Mouse (Mus musculus) midbrain, embryonic 16.5 days (tissue): ENCODE data around the gene Nfib. TPM values are rescaled to one million over a fixed set of nuclear protein-coding genes. Genes with fewer than 3 reads are reported as not detected.

Source experiments
- ATAC-seq: fragments of 200-750 bp; cut with Nextera tagmentation; 2 replicates; pipeline ENCODE4 v1.8.0; 2017; ENCODE audit warnings: moderate TSS enrichment
- H3K27ac ChIP-seq: fragments of 300-500 bp; sonication (generic); 2 replicates; pipeline ENCODE4 v1.5.1; 2014; ENCODE audit warnings: mild to moderate bottlenecking, low read length, mixed read lengths
- H3K27me3 ChIP-seq: fragments of 300-500 bp; sonication (generic); 2 replicates; pipeline ENCODE4 v1.6.1; 2014; ENCODE audit warnings: low read depth, low read length, mixed read lengths; ENCODE audit not compliant: control insufficient read depth, insufficient read depth
- H3K36me3 ChIP-seq: fragments of 300-500 bp; sonication (generic); 2 replicates; pipeline ENCODE4 v1.6.1; 2014; ENCODE audit warnings: mild to moderate bottlenecking, low read length, moderate library complexity, mixed read lengths; ENCODE audit not compliant: control insufficient read depth, insufficient read depth
- H3K4me1 ChIP-seq: fragments of 300-500 bp; sonication (generic); 2 replicates; pipeline ENCODE4 v1.6.1; 2014; ENCODE audit warnings: mild to moderate bottlenecking, low read length, mixed read lengths; ENCODE audit not compliant: control insufficient read depth, insufficient read depth
- H3K4me2 ChIP-seq: fragments of 300-500 bp; sonication (generic); 2 replicates; pipeline ENCODE4 v1.6.1; 2014; ENCODE audit warnings: mild to moderate bottlenecking, low read length, mixed read lengths
- H3K4me3 ChIP-seq: fragments of 300-500 bp; sonication (generic); 2 replicates; pipeline ENCODE4 v1.5.1; 2014; ENCODE audit warnings: low read depth, mild to moderate bottlenecking, low read length, moderate library complexity, mixed read lengths
- H3K9ac ChIP-seq: fragments of 300-500 bp; sonication (generic); 2 replicates; pipeline ENCODE4 v1.6.1; 2014; ENCODE audit warnings: low read depth, low read length, mixed read lengths
- H3K9me3 ChIP-seq: fragments of 300-500 bp; sonication (generic); replicated peaks from 2 replicates; pipeline ENCODE4 v1.6.1; 2014; ENCODE audit warnings: mild to moderate bottlenecking, low read length, mixed read lengths; ENCODE audit not compliant: control insufficient read depth, poor library complexity, severe bottlenecking
- WGBS: fragments of 180-500 bp; shearing (Covaris S2); extraction: QIAGEN DNeasy Blood & Tissue Kit; methylation state at CpG from one replicate; pipeline ENCODE4 v1.1.7; 2014; 5-methylcytosine and 5-hydroxymethylcytosine counted together
- polyA plus RNA-seq: library from polyadenylated mRNA; unstranded; fragments of >200 nt; fragmentation: Nextera tagmentation; extraction: Ambion mirVana; gene quantifications from 2 replicates; pipeline ENCODE4 v1.2.1, GENCODE M21; 2015

The Nfib gene
- polyA plus RNA-seq, 1 experiment from 2014 or later, result 47.2 TPM

- Histone ChIP-seq H3K27me3 (no peaks in the 10 kb centered on the region), H3K36me3 (no peaks in the 10 kb centered on the region), H3K27ac (no peak overlapping the region)
These were observed 120.5 kb downstream of the Nfib start for GRCm38 (mm10) chr4:82585056-82585455.

GRCm38 (mm10) chr4:82584548-82584947 lies 121.0 kb downstream of the Nfib start:
- Histone ChIP-seq H3K9me3 (no peaks in the 10 kb centered on the region), H3K4me1 (no peaks in the 10 kb centered on the region), H3K9ac (no peak overlapping the region), H3K36me3 (no peaks in the 10 kb centered on the region), H3K4me2 (no peak overlapping the region), H3K27me3 (no peaks in the 10 kb centered on the region), H3K27ac (no peak overlapping the region), H3K4me3 (no peak overlapping the region)
- peak; percentile 70; the same call in 1 of the 2 replicates for ATAC-seq
- WGBS, result 15% methylated on average over 4 of the region's 4 CpGs

More at GRCm38 (mm10) chr4:82585056-82585455, 120.5 kb downstream of the Nfib start:
- 32% methylated on average over 5 of the region's 5 CpGs for WGBS
- ATAC-seq, result no peak
- no peak overlapping the region for H3K4me2 ChIP-seq
- H3K9me3 ChIP-seq, result no peaks in the 10 kb centered on the region
- no peak overlapping the region for H3K9ac ChIP-seq
- H3K4me1 ChIP-seq, result no peaks in the 10 kb centered on the region
- H3K4me3 ChIP-seq, result no peak overlapping the region

- ATAC-seq, result 0 out of 2 replicates have a peak, but pooled peaks have one; percentile 25
- H3K27me3 ChIP-seq, result no peaks in the 10 kb centered on the region
- no peaks in the 10 kb centered on the region for H3K9me3 ChIP-seq
- H3K9ac ChIP-seq, result no peak overlapping the region
- H3K4me3 ChIP-seq, result no peak overlapping the region
- H3K36me3 ChIP-seq, result no peaks in the 10 kb centered on the region
- peaks cover 4% of the 10 kb centered on the region for H3K4me1 ChIP-seq
- peak overlapping the region; percentile 53; the same call in 1 of the 2 replicates for H3K27ac ChIP-seq
- peak overlapping the region; percentile 27; the same call in 1 of the 2 replicates for H3K4me2 ChIP-seq
- WGBS, result 67% methylated on average over 7 of the region's 7 CpGs
These were observed 132.3 kb downstream of the Nfib start for GRCm38 (mm10) chr4:82573291-82573605.

GRCm38 (mm10) chr4:82572410-82573290 lies 132.9 kb downstream of the Nfib start:
- Histone ChIP-seq H3K27ac (peak overlapping the region; percentile 53; the same call in 1 of the 2 replicates), H3K4me2 (peak overlapping the region; percentile 27; the same call in 1 of the 2 replicates), H3K9me3 (no peaks in the 10 kb centered on the region), H3K4me3 (no peak overlapping the region), H3K4me1 (peaks cover 4% of the 10 kb centered on the region), H3K9ac (no peak overlapping the region), H3K27me3 (no peaks in the 10 kb centered on the region), H3K36me3 (no peaks in the 10 kb centered on the region)
- ATAC-seq, result peak; percentile 80
- 51% methylated on average over 13 of the region's 13 CpGs for WGBS

- Histone ChIP-seq H3K27ac (no peak overlapping the region), H3K9ac (no peak overlapping the region), H3K27me3 (no peaks in the 10 kb centered on the region), H3K36me3 (no peaks in the 10 kb centered on the region), H3K4me1 (no peaks in the 10 kb centered on the region), H3K4me2 (no peak overlapping the region), H3K4me3 (no peak overlapping the region), H3K9me3 (no peaks in the 10 kb centered on the region)
- ATAC-seq, result no peak
- 100% methylated on average over 2 of the region's 2 CpGs for WGBS
These were observed 146.7 kb downstream of the Nfib start for GRCm38 (mm10) chr4:82558816-82559215.

- Histone ChIP-seq H3K4me2 (no peak overlapping the region), H3K4me1 (no peaks in the 10 kb centered on the region), H3K9me3 (no peaks in the 10 kb centered on the region), H3K27me3 (no peaks in the 10 kb centered on the region), H3K36me3 (no peaks in the 10 kb centered on the region), H3K27ac (no peak overlapping the region), H3K9ac (no peak overlapping the region), H3K4me3 (no peak overlapping the region)
- WGBS, result 75% methylated on average over 16 of the region's 16 CpGs
- ATAC-seq, result peak; percentile 54
These were observed 149.8 kb downstream of the Nfib start for GRCm38 (mm10) chr4:82555673-82556171.

- no peak overlapping the region for H3K4me3 ChIP-seq
- no peaks in the 10 kb centered on the region for H3K4me1 ChIP-seq
- no peak overlapping the region for H3K9ac ChIP-seq
- no peaks in the 10 kb centered on the region for H3K36me3 ChIP-seq
- H3K4me2 ChIP-seq, result no peak overlapping the region
- H3K27me3 ChIP-seq, result no peaks in the 10 kb centered on the region
- H3K9me3 ChIP-seq, result no peaks in the 10 kb centered on the region
- 76% methylated on average over 3 of the region's 3 CpGs for WGBS
- no peak for ATAC-seq
- H3K27ac ChIP-seq, result no peak overlapping the region
These were observed 151.9 kb downstream of the Nfib start for GRCm38 (mm10) chr4:82553658-82554057.

- H3K27me3 ChIP-seq, result no peaks in the 10 kb centered on the region
- ATAC-seq, result no peak
- no peak overlapping the region for H3K4me2 ChIP-seq
- 81% methylated on average over 7 of the region's 7 CpGs for WGBS
- H3K36me3 ChIP-seq, result no peaks in the 10 kb centered on the region
- H3K4me3 ChIP-seq, result no peak overlapping the region
- H3K9me3 ChIP-seq, result no peaks in the 10 kb centered on the region
- H3K9ac ChIP-seq, result no peak overlapping the region
- no peak overlapping the region for H3K27ac ChIP-seq
- H3K4me1 ChIP-seq, result no peaks in the 10 kb centered on the region
These were observed 153.3 kb downstream of the Nfib start for GRCm38 (mm10) chr4:82552238-82552637.

GRCm38 (mm10) chr4:82549762-82550380 lies 155.7 kb downstream of the Nfib start:
- Histone ChIP-seq H3K4me2 (no peak overlapping the region), H3K36me3 (no peaks in the 10 kb centered on the region), H3K27ac (no peak overlapping the region), H3K27me3 (no peaks in the 10 kb centered on the region), H3K9ac (no peak overlapping the region), H3K4me1 (no peaks in the 10 kb centered on the region), H3K9me3 (no peaks in the 10 kb centered on the region), H3K4me3 (no peak overlapping the region)
- no peak for ATAC-seq
- WGBS, result 84% methylated on average over 10 of the region's 10 CpGs
